Mouse (Mus musculus) forebrain, embryonic 11.5 days (tissue): ENCODE results near the gene Mtor. TPM values are rescaled to one million over a fixed set of nuclear protein-coding genes. Genes with fewer than 3 reads are reported as not detected.

Experiments used
- ATAC-seq: fragments of 200-750 bp; cut with Nextera tagmentation; replicated peaks from 2 replicates; pipeline ENCODE4 v1.8.0; 2017; ENCODE audit warnings: moderate TSS enrichment; ENCODE audit not compliant: low FRiP score
- DNase-seq: peaks from one replicate; pipeline ENCODE4 v3.0.0-alpha.2; 2017; ENCODE audit warnings: low spot score
- H3K27ac ChIP-seq: fragments of 300-500 bp; sonication (generic); 2 replicates; pipeline ENCODE4 v1.5.1; 2014; ENCODE audit warnings: low read depth, low read length
- H3K27me3 ChIP-seq: fragments of 300-500 bp; sonication (generic); 2 replicates; pipeline ENCODE4 v1.6.1; 2014; ENCODE audit warnings: mild to moderate bottlenecking, low read length, mixed read lengths; ENCODE audit not compliant: control insufficient read depth, insufficient read depth
- H3K36me3 ChIP-seq: fragments of 300-500 bp; sonication (generic); 2 replicates; pipeline ENCODE4 v1.6.1; 2014; ENCODE audit warnings: mild to moderate bottlenecking, low read length, moderate library complexity, mixed read lengths; ENCODE audit not compliant: control insufficient read depth, insufficient read depth
- H3K4me1 ChIP-seq: fragments of 300-500 bp; sonication (generic); replicated peaks from 2 replicates; pipeline ENCODE4 v1.6.1; 2014; ENCODE audit warnings: low read length, mixed read lengths; ENCODE audit not compliant: control insufficient read depth, insufficient read depth
- H3K4me2 ChIP-seq: fragments of 300-500 bp; sonication (generic); 2 replicates; pipeline ENCODE4 v1.6.1; 2014; ENCODE audit warnings: low read depth, mild to moderate bottlenecking, low read length, moderate library complexity, mixed read lengths; ENCODE audit not compliant: severe bottlenecking
- H3K4me3 ChIP-seq: fragments of 300-500 bp; sonication (generic); 2 replicates; pipeline ENCODE4 v1.5.1; 2014; ENCODE audit warnings: low read depth, low read length
- H3K9ac ChIP-seq: fragments of 300-500 bp; sonication (generic); 2 replicates; pipeline ENCODE4 v1.6.1; 2014; ENCODE audit warnings: low read length
- H3K9me3 ChIP-seq: fragments of 300-500 bp; sonication (generic); 2 replicates; pipeline ENCODE4 v1.6.1; 2016; ENCODE audit warnings: low read length, mixed read lengths; ENCODE audit not compliant: control insufficient read depth
- WGBS: fragments of 180-500 bp; shearing (Covaris S2); extraction: QIAGEN DNeasy Blood & Tissue Kit; methylation state at CpG from one replicate; pipeline ENCODE4 v1.1.7; 2014; 5-methylcytosine and 5-hydroxymethylcytosine counted together
- polyA plus RNA-seq: library from polyadenylated mRNA; unstranded; fragments of >200 nt; fragmentation: Nextera tagmentation; extraction: Ambion mirVana; gene quantifications from 2 replicates; pipeline ENCODE4 v1.2.1, GENCODE M21; 2014

Gene Mtor
- 30.6 and 37.6 TPM in 2 replicates for polyA plus RNA-seq

DNA sequence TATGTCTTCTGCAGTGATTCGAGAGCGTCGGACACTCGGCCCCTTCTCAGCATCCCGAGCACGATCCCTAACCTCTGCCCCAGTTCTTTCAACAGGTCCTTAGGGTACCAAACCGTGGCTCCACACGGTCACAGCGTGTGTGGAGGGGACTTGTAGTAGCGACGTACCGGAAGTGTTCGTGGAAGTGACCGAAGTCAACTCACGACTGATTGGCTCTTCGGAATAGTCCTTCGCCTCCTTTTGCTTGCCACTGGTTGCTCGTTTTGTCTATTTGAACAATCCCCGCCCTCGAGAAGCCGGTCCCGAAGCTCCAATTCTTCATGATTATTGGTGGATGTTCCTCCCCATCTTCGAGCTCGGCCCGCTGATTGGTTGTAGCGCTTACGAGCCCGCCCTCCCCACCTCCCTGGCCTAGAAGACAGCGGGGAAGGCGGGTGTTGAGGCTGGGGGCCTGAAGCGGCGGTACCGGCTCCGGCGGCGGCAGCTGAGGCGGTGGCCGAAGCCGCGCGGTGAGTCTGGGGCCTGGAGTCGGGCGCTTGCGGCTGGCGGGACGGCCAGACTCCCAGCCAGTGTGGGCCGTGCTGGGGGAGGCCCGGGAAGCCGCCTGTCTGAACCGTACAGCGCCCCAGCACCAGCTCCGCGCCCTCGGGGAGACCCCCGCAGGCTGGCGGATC, at the start of gene Mtor:
Gene Mtor (plus strand): TSS at position 433 of the 674 bp plus-strand sequence.
- H3K9ac ChIP-seq = peak within 1 kb of the TSS; percentile 86
- H3K4me1 ChIP-seq = peaks cover 7% of the 10 kb centered on the region
- DNase-seq (peak; percentile 94), ATAC-seq (peak; percentile 96)
- no peaks in the 10 kb centered on the region for H3K9me3 ChIP-seq
- H3K36me3 ChIP-seq = no peaks in the 10 kb centered on the region; the same call in 1 of the 2 replicates
- H3K4me3 ChIP-seq = peak within 1 kb of the TSS; percentile 96
- H3K27me3 ChIP-seq = no peaks in the 10 kb centered on the region
- WGBS = under 1% methylated on average over 56 of the region's 56 CpGs
- peak within 1 kb of the TSS; percentile 67 for H3K27ac ChIP-seq
- peak within 1 kb of the TSS; percentile 79 for H3K4me2 ChIP-seq

GRCm38 (mm10) chr4:148399437-148400094, 48.8 kb upstream of the Mtor start:
- Histone ChIP-seq H3K4me3 (no peak overlapping the region), H3K4me2 (no peak overlapping the region), H3K9ac (no peak overlapping the region), H3K36me3 (no peaks in the 10 kb centered on the region), H3K27ac (no peak overlapping the region), H3K9me3 (no peaks in the 10 kb centered on the region), H3K27me3 (peaks cover 17% of the 10 kb centered on the region), H3K4me1 (peaks cover 4% of the 10 kb centered on the region; the same call in 1 of the 2 replicates)
- DNase-seq = no peak
- 77% methylated on average over 9 of the region's 9 CpGs for WGBS
- no peak for ATAC-seq

GRCm38 (mm10) chr4:148403402-148403801, 45.0 kb upstream of the Mtor start:
- Histone ChIP-seq H3K27me3 (peaks cover 24% of the 10 kb centered on the region), H3K9ac (no peak overlapping the region), H3K9me3 (no peaks in the 10 kb centered on the region), H3K27ac (no peak overlapping the region), H3K4me1 (peaks cover 4% of the 10 kb centered on the region; the same call in 1 of the 2 replicates), H3K4me3 (no peak overlapping the region), H3K36me3 (no peaks in the 10 kb centered on the region), H3K4me2 (no peak overlapping the region)
- ATAC-seq (no peak), DNase-seq (no peak)
- 18% methylated on average over 12 of the region's 12 CpGs for WGBS

GRCm38 (mm10) chr4:148404748-148405147, 43.7 kb upstream of the Mtor start:
- H3K9ac ChIP-seq = no peak overlapping the region
- DNase-seq = no peak
- no peak for ATAC-seq
- no peaks in the 10 kb centered on the region for H3K9me3 ChIP-seq
- WGBS = 11% methylated on average over 11 of the region's 11 CpGs
- H3K4me1 ChIP-seq = peaks cover 4% of the 10 kb centered on the region; the same call in 1 of the 2 replicates
- peaks cover 24% of the 10 kb centered on the region for H3K27me3 ChIP-seq
- no peak overlapping the region for H3K4me3 ChIP-seq
- H3K27ac ChIP-seq = no peak overlapping the region
- H3K36me3 ChIP-seq = no peaks in the 10 kb centered on the region
- H3K4me2 ChIP-seq = no peak overlapping the region

GRCm38 (mm10) chr4:148405255-148405788, 43.1 kb upstream of the Mtor start:
- Histone ChIP-seq H3K9ac (peak overlapping the region; percentile 27; the same call in 1 of the 2 replicates), H3K27ac (no peak overlapping the region), H3K4me2 (peak overlapping the region; percentile 24; the same call in 1 of the 2 replicates), H3K27me3 (peaks cover 24% of the 10 kb centered on the region), H3K9me3 (no peaks in the 10 kb centered on the region), H3K36me3 (no peaks in the 10 kb centered on the region), H3K4me1 (peaks cover 4% of the 10 kb centered on the region; the same call in 1 of the 2 replicates), H3K4me3 (no peak overlapping the region)
- WGBS = 15% methylated on average over 13 of the region's 13 CpGs
- no peak for DNase-seq
- 0 out of 2 replicates have a peak, but pooled peaks have one; percentile 28 for ATAC-seq

DNA sequence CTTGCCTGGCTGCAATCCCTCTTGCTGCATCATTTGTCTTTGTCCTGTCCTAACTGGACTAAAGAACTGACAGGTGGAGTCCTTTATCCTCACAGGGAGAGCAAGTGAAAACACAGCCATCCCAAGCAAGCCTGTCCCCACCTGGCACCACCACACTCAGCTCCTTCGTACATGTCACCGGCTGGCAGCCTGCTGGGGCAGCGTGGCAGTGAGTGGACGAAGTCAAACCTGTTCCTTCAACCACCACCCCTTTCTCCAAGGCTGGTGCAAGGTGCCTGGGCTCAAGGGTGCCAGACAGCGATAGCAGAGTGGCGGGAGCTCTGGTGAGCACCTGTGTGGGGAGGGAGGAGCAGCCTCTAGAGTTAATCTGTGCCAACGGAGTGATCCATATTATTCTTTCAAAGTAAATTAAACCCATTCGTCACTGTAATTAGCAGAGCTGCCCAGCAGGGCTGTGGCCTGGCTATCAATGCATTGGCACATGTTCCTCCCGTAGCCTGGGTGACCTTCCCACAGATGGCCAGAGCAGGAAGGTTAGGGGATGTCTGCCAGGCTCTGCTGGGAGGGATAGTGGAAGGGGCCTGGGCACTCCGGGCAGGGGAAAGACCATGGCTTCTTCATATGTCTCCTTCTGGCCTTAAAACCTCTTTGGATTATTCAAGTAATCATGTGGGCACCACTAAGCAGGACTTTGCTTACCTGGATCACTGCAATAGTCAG, 40.0 kb upstream of the Mtor start:
- Histone ChIP-seq H3K9ac (no peak overlapping the region), H3K27me3 (peaks cover 17% of the 10 kb centered on the region), H3K4me2 (no peak overlapping the region), H3K9me3 (no peaks in the 10 kb centered on the region), H3K36me3 (no peaks in the 10 kb centered on the region), H3K27ac (no peak overlapping the region), H3K4me1 (peaks cover 4% of the 10 kb centered on the region; the same call in 1 of the 2 replicates), H3K4me3 (no peak overlapping the region)
- 73% methylated on average over 10 of the region's 10 CpGs for WGBS
- DNase-seq = no peak
- no peak for ATAC-seq

- 22% methylated on average over 16 of the region's 16 CpGs for WGBS
- Histone ChIP-seq H3K27me3 (peaks cover 4% of the 10 kb centered on the region), H3K4me1 (peaks cover 10% of the 10 kb centered on the region; the same call in 1 of the 2 replicates), H3K36me3 (no peaks in the 10 kb centered on the region), H3K4me3 (no peak overlapping the region), H3K9me3 (no peaks in the 10 kb centered on the region), H3K27ac (no peak overlapping the region), H3K9ac (no peak overlapping the region), H3K4me2 (no peak overlapping the region)
- DNase-seq (no peak), ATAC-seq (no peak; the same call in 1 of the 2 replicates)
Measured at GRCm38 (mm10) chr4:148415575-148415974, 32.8 kb upstream of the Mtor start.

- no peak for DNase-seq
- no peak for ATAC-seq
- no peaks in the 10 kb centered on the region for H3K9me3 ChIP-seq
- peaks cover 4% of the 10 kb centered on the region for H3K27me3 ChIP-seq
- H3K4me3 ChIP-seq = no peak overlapping the region
- 30% methylated on average over 11 of the region's 11 CpGs for WGBS
- H3K4me2 ChIP-seq = no peak overlapping the region
- peaks cover 10% of the 10 kb centered on the region; the same call in 1 of the 2 replicates for H3K4me1 ChIP-seq
- H3K9ac ChIP-seq = no peak overlapping the region
- no peak overlapping the region for H3K27ac ChIP-seq
- no peaks in the 10 kb centered on the region for H3K36me3 ChIP-seq
Measured at GRCm38 (mm10) chr4:148417074-148417526, 31.3 kb upstream of the Mtor start.
